Mouse (Mus musculus) liver, embryonic 12.5 days (tissue): ENCODE measurements around the gene Tnpo3. TPM values are rescaled to one million over a fixed set of nuclear protein-coding genes. Genes with fewer than 3 reads are reported as not detected.

ENCODE experiments used
- ATAC-seq: fragments of 200-750 bp; cut with Nextera tagmentation; 2 replicates; pipeline ENCODE4 v1.8.0; 2017; ENCODE audit warnings: moderate number of reproducible peaks, mild to moderate bottlenecking, moderate library complexity
- H3K27ac ChIP-seq: fragments of 300-500 bp; sonication (generic); 2 replicates; pipeline ENCODE4 v1.5.1; 2016; ENCODE audit warnings: mild to moderate bottlenecking
- H3K27me3 ChIP-seq: fragments of 300-500 bp; sonication (generic); replicated peaks from 2 replicates; pipeline ENCODE4 v1.6.1; 2016; ENCODE audit warnings: mild to moderate bottlenecking, moderate library complexity
- H3K36me3 ChIP-seq: fragments of 300-500 bp; sonication (generic); 2 replicates; pipeline ENCODE4 v1.6.1; 2016; ENCODE audit warnings: mild to moderate bottlenecking, moderate library complexity
- H3K4me1 ChIP-seq: fragments of 300-500 bp; sonication (generic); 2 replicates; pipeline ENCODE4 v1.6.1; 2016
- H3K4me2 ChIP-seq: fragments of 300-500 bp; sonication (generic); 2 replicates; pipeline ENCODE4 v1.6.1; 2016; ENCODE audit warnings: mild to moderate bottlenecking, moderate library complexity
- H3K4me3 ChIP-seq: fragments of 300-500 bp; sonication (generic); 2 replicates; pipeline ENCODE4 v1.5.1; 2016; ENCODE audit warnings: mild to moderate bottlenecking, moderate library complexity
- H3K9ac ChIP-seq: fragments of 300-500 bp; sonication (generic); 2 replicates; pipeline ENCODE4 v1.6.1; 2016; ENCODE audit warnings: mild to moderate bottlenecking, moderate library complexity
- H3K9me3 ChIP-seq: fragments of 300-500 bp; sonication (generic); replicated peaks from 2 replicates; pipeline ENCODE4 v1.6.1; 2016; ENCODE audit warnings: mild to moderate bottlenecking, moderate library complexity
- WGBS: fragments of 180-500 bp; shearing (Covaris S2); methylation state at CpG from one replicate; pipeline ENCODE4 v1.1.7; 2016; ENCODE audit not compliant: insufficient replicate concordance; 5-methylcytosine and 5-hydroxymethylcytosine counted together
- polyA plus RNA-seq: library from polyadenylated mRNA; unstranded; fragments of >200 nt; fragmentation: Nextera tagmentation; extraction: Ambion mirVana; gene quantifications from 2 replicates; pipeline ENCODE4 v1.2.1, GENCODE M21; 2016

Gene Tnpo3
- polyA plus RNA-seq, 1 experiment from 2014 or later, result 55.2 TPM

DNA sequence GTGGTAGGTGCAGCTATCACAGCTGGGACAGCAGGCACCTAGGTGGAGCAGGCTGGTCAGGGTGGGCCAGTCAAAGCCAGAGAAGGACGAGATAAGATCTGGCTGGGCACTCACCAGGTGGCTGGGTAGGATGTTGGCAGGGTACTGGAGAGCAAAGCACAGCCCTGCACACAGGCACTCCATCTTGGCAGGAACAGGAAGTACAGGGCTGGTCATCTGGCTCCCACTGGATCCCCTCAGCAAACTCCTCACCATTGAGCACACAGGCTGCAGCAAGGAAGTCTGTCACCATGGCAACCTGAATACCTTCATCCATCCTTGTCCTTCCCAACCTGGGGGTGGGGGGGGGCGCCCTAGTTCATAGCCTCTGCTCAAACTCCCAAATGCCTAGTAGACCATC lies 111.9 kb downstream of the Tnpo3 start:
- Histone ChIP-seq H3K27me3 (peaks cover 60% of the 10 kb centered on the region), H3K4me1 (peaks cover 26% of the 10 kb centered on the region), H3K4me3 (no peak overlapping the region), H3K9ac (no peak overlapping the region), H3K36me3 (no peaks in the 10 kb centered on the region), H3K27ac (no peak overlapping the region), H3K9me3 (no peaks in the 10 kb centered on the region), H3K4me2 (no peak overlapping the region)
- no peak for ATAC-seq
- 16% methylated on average over 2 of the region's 2 CpGs for WGBS

- no peak overlapping the region for H3K4me3 ChIP-seq
- H3K9ac ChIP-seq, result no peak overlapping the region
- 14% methylated on average over 25 of the region's 25 CpGs for WGBS
- no peak overlapping the region for H3K27ac ChIP-seq
- no peaks in the 10 kb centered on the region for H3K9me3 ChIP-seq
- 0 out of 2 replicates have a peak, but pooled peaks have one; percentile 6 for ATAC-seq
- no peaks in the 10 kb centered on the region for H3K36me3 ChIP-seq
- peaks cover 22% of the 10 kb centered on the region for H3K4me1 ChIP-seq
- H3K4me2 ChIP-seq, result no peak overlapping the region
- peaks cover 75% of the 10 kb centered on the region for H3K27me3 ChIP-seq
Measured at GRCm38 (mm10) chr6:29496270-29496669, 113.4 kb downstream of the Tnpo3 start.

DNA sequence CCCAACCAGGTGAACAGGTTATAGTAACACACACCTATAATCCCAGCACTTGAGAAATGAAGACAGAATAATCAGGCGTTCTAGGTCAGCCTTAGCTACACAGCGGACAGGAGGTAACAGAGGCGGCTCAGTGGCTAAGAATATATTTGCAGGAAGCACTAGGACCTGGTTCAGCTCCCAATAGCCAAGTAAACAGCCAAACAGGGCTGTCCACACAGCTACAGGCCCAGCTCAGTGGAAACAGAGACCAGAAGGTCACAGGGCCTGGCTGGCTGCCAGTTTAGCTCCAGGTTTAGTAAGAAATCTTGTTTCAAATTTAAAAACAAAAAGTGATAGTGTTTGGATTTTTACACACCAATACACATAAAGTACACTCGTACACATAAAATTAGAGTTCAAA lies 115.6 kb downstream of the Tnpo3 start:
- peaks cover 95% of the 10 kb centered on the region for H3K27me3 ChIP-seq
- H3K9me3 ChIP-seq, result no peaks in the 10 kb centered on the region
- no peak overlapping the region for H3K9ac ChIP-seq
- H3K27ac ChIP-seq, result no peak overlapping the region
- peaks cover 7% of the 10 kb centered on the region for H3K4me1 ChIP-seq
- no peaks in the 10 kb centered on the region for H3K36me3 ChIP-seq
- 62% methylated on average over 4 of the region's 4 CpGs for WGBS
- H3K4me2 ChIP-seq, result no peak overlapping the region
- ATAC-seq, result no peak
- no peak overlapping the region for H3K4me3 ChIP-seq

Other genes with a start within 250 kb of the Tnpo3 start
- gene Opn1sw, start 221.4 kb downstream of the Tnpo3 start, polyA plus RNA-seq, result 0.08 TPM in 1 of 2 replicates, not detected in the other
- 0.94 and 1.8 TPM in 2 replicates for gene Ccdc136, start 213.6 kb downstream of the Tnpo3 start, polyA plus RNA-seq
- gene Flnc, start 176.6 kb downstream of the Tnpo3 start, polyA plus RNA-seq, result 2.2 and 2.8 TPM in 2 replicates
- 149 and 161 TPM in 2 replicates for gene Atp6v1f, start 142.2 kb downstream of the Tnpo3 start, polyA plus RNA-seq
- gene Atp6v1fnb, start 138.4 kb downstream of the Tnpo3 start, polyA plus RNA-seq, result not detected in 2 replicates
- 2.8 and 3.2 TPM in 2 replicates for gene Kcp, start 101.9 kb downstream of the Tnpo3 start, polyA plus RNA-seq
- 5.9 and 7.2 TPM in 2 replicates for gene Irf5, start 83.3 kb downstream of the Tnpo3 start, polyA plus RNA-seq
- 197 and 203 TPM in 2 replicates for gene Tspan33, start 84.3 kb upstream of the Tnpo3 start, polyA plus RNA-seq
- 10.4 and 11.1 TPM in 2 replicates for gene Smo, start 125.6 kb upstream of the Tnpo3 start, polyA plus RNA-seq
- gene Ahcyl2, start 158.1 kb upstream of the Tnpo3 start, polyA plus RNA-seq, result 8.6 and 10.2 TPM in 2 replicates